Mouse (Mus musculus): Measurements from ENCODE around the gene Kat8.

- no peak for TF ChIP-seq CTCF (IDR thresholded peaks at IDR 0.05; ENCODE audit: low read depth)
- no peak for TF ChIP-seq EP300 (IDR thresholded peaks at IDR 0.05; ENCODE audit: low read depth)
These were observed 42.0 kb upstream of the Kat8 start for GRCm38 (mm10) chr7:127870136-127870821.

All from heart, postnatal 0 days (tissue).